Mouse (Mus musculus): ENCODE measurements at regions not wholly inside any gene's neighbourhood (a gene's known extent, or its start where the extent isn't known, plus 50 kb on each side); places are given as distances from the start of the nearest gene placed in this dataset.

GRCm38 (mm10) chr4:7979772-7980351 lies 259.0 kb downstream of the Car8 start:
- TF ChIP-seq POLR2A (IDR thresholded peaks at IDR 0.05; ENCODE audit: borderline replicate concordance, low read depth, low read length) (no peak), CTCF (IDR thresholded peaks at IDR 0.05; ENCODE audit: low read depth, low read length) (no peak)

Data from bone marrow macrophage, adult 2 months (primary cell).